Mouse (Mus musculus) kidney, embryonic 15.5 days (tissue): ENCODE results near the gene Lmcd1. TPM values are rescaled to one million over a fixed set of nuclear protein-coding genes. Genes with fewer than 3 reads are reported as not detected.

Experiments
- ATAC-seq: fragments of 200-750 bp; cut with Nextera tagmentation; replicated peaks from 2 replicates; pipeline ENCODE4 v1.8.0; 2017; ENCODE audit warnings: moderate TSS enrichment; ENCODE audit not compliant: low FRiP score
- H3K27ac ChIP-seq: fragments of 300-500 bp; sonication (generic); 2 replicates; pipeline ENCODE4 v1.5.1; 2015; ENCODE audit warnings: mild to moderate bottlenecking, inconsistent platforms
- H3K27me3 ChIP-seq: fragments of 300-500 bp; sonication (generic); 2 replicates; pipeline ENCODE4 v1.6.1; 2015; ENCODE audit warnings: inconsistent platforms
- H3K36me3 ChIP-seq: fragments of 300-500 bp; sonication (generic); 2 replicates; pipeline ENCODE4 v1.6.1; 2015; ENCODE audit warnings: inconsistent platforms
- H3K4me1 ChIP-seq: fragments of 300-500 bp; sonication (generic); 2 replicates; pipeline ENCODE4 v1.6.1; 2015; ENCODE audit warnings: inconsistent platforms
- H3K4me2 ChIP-seq: fragments of 300-500 bp; sonication (generic); 2 replicates; pipeline ENCODE4 v1.6.1; 2015; ENCODE audit warnings: moderate library complexity, mild to moderate bottlenecking, inconsistent platforms
- H3K4me3 ChIP-seq: fragments of 300-500 bp; sonication (generic); replicated peaks from 2 replicates; pipeline ENCODE4 v1.5.1; 2015; ENCODE audit warnings: mild to moderate bottlenecking, inconsistent platforms
- H3K9ac ChIP-seq: fragments of 300-500 bp; sonication (generic); 2 replicates; pipeline ENCODE4 v1.6.1; 2015; ENCODE audit warnings: mild to moderate bottlenecking, inconsistent platforms
- H3K9me3 ChIP-seq: fragments of 300-500 bp; sonication (generic); replicated peaks from 2 replicates; pipeline ENCODE4 v1.6.1; 2016; ENCODE audit warnings: inconsistent platforms
- WGBS: fragments of 180-500 bp; shearing (Covaris S2); methylation state at CpG from one replicate; pipeline ENCODE4 v1.1.7; 2015; ENCODE audit warnings: mixed read lengths; 5-methylcytosine and 5-hydroxymethylcytosine counted together
- polyA plus RNA-seq: library from polyadenylated mRNA; unstranded; fragments of >200 nt; fragmentation: Nextera tagmentation; extraction: Ambion mirVana; gene quantifications from 2 replicates; pipeline ENCODE4 v1.2.1, GENCODE M21; 2015

Lmcd1 gene
- polyA plus RNA-seq, 1 experiment from 2014 or later, result 23.3 TPM

DNA sequence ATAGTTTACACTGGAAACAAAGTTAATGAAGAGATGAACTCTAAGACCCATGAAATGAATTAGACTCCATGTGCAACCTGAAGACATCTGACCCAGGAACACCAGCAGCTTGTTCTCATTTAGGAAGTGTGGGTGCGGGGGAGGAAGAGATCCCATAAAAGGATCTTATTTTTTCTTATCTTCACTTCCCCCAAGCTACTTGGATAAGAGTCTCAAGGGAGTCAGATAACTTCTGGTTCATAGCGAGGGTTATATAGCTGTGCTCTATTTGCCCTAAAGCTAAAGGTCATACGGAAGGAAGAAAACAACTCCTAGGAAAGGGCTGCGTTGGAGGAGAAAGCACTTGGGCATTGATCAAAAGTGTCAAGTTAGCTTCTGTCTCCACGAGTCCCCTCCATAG, 19.8 kb downstream of the Lmcd1 start:
- peak; percentile 46 for ATAC-seq
- 6% methylated on average over 5 of the region's 5 CpGs for WGBS
- Histone ChIP-seq H3K4me1 (peaks cover 17% of the 10 kb centered on the region), H3K27me3 (no peaks in the 10 kb centered on the region), H3K9me3 (no peaks in the 10 kb centered on the region), H3K4me3 (no peak overlapping the region), H3K4me2 (no peak overlapping the region), H3K36me3 (no peaks in the 10 kb centered on the region), H3K27ac (peak overlapping the region; percentile 45; the same call in 1 of the 2 replicates), H3K9ac (no peak overlapping the region)

DNA sequence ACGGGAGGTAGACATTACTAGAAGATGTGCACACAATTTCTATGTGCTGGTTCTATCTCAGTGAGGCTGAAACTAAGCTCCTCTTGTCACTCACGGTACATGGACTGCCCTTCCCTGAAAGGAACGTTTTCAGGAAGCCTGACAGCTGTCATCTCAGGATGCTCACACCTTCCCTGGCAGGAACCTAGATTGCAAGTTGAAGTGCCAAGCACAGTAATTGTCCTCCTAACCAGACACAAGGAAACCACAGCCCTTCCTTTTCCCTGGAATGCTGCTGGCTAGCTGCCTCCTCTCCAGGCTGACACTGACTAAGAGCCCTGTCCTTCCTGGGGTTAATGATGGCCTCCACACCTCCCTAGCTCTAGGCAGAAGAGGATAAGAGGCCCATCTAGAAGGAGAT, 21.7 kb downstream of the Lmcd1 start:
- Histone ChIP-seq H3K9ac (no peak overlapping the region), H3K4me2 (no peak overlapping the region), H3K27me3 (no peaks in the 10 kb centered on the region), H3K27ac (no peak overlapping the region; the same call in 1 of the 2 replicates), H3K4me3 (no peak overlapping the region), H3K36me3 (no peaks in the 10 kb centered on the region), H3K9me3 (no peaks in the 10 kb centered on the region), H3K4me1 (peaks cover 17% of the 10 kb centered on the region)
- 72% methylated on average over 3 of the region's 3 CpGs for WGBS
- no peak for ATAC-seq

DNA sequence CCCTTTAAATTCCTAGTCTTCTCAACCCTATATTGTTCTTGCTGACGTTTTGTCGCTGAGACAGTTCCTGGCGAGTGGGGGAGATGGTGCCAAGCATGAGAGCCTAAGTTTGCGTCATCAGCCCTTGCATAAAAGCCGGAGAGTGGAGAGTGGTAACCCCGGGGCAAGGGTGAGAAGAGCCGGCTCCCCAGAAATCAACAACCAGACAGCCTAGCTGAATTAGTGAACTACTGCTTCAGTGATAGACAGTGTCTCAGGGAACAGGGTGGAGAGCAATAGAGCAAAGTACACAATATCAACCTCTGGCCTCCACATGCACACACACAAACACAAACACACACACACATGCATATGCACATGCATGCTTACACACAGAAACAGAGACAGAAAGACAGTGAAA, 26.6 kb downstream of the Lmcd1 start:
- H3K4me3 ChIP-seq, result no peak overlapping the region

DNA sequence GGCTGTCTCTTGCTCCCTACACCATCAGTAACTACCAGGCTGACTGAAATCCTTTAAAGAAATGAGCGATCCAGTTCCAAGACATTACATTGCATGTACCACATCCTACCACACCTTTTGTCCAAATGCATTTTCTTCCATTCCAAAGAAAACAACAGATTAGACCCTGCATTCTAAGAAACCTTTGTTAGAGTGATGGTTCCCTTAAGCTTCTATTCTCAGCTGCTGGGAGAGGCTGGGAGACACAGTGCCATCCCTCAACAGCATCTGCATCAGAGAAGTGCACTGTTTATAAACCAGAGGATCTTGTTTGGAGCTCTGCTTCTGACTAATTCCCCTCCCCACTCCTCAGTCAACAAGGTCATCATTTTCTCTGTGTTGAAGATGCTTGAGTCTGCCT, 27.1 kb downstream of the Lmcd1 start:
- H3K4me3 ChIP-seq, result no peak overlapping the region
- no peaks in the 10 kb centered on the region for H3K27me3 ChIP-seq
- WGBS, result 92% methylated on average over 1 of the region's 1 CpGs
- H3K4me1 ChIP-seq, result peaks cover 12% of the 10 kb centered on the region
- no peaks in the 10 kb centered on the region for H3K36me3 ChIP-seq
- no peaks in the 10 kb centered on the region for H3K9me3 ChIP-seq
- H3K27ac ChIP-seq, result no peak overlapping the region
- ATAC-seq, result no peak
- no peak overlapping the region for H3K9ac ChIP-seq
- H3K4me2 ChIP-seq, result no peak overlapping the region

More for the DNA sequence above, 26.6 kb downstream of the Lmcd1 start:
- Histone ChIP-seq H3K9me3 (no peaks in the 10 kb centered on the region), H3K27ac (no peak overlapping the region), H3K9ac (no peak overlapping the region), H3K36me3 (no peaks in the 10 kb centered on the region), H3K4me1 (peaks cover 10% of the 10 kb centered on the region), H3K4me2 (no peak overlapping the region), H3K27me3 (no peaks in the 10 kb centered on the region)
- ATAC-seq, result no peak
- 77% methylated on average over 7 of the region's 7 CpGs for WGBS

DNA sequence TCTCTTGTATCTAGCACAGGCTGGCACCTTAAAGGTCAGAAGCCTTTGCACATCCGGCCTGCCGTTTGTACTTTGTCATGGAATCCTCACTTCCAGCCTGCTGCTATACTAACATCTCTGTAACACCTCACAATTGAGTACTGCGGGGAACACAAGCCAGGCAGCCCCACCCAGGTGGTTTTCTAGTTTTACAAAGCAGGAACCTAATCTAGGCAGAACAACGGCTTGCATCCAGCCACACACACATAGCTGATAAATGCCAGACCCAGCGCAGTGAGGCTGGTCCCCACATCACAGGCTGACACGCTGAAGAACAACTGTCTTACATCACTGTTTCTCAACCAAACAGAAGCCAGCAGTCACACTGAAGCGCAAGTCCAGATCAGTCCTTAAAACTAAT, 28.7 kb downstream of the Lmcd1 start:
- no peak overlapping the region for H3K4me2 ChIP-seq
- no peak for ATAC-seq
- no peaks in the 10 kb centered on the region for H3K27me3 ChIP-seq
- 49% methylated on average over 7 of the region's 7 CpGs for WGBS
- no peak overlapping the region for H3K9ac ChIP-seq
- peaks cover 12% of the 10 kb centered on the region for H3K4me1 ChIP-seq
- no peaks in the 10 kb centered on the region for H3K36me3 ChIP-seq
- no peak overlapping the region for H3K4me3 ChIP-seq
- H3K27ac ChIP-seq, result no peak overlapping the region
- H3K9me3 ChIP-seq, result no peaks in the 10 kb centered on the region

DNA sequence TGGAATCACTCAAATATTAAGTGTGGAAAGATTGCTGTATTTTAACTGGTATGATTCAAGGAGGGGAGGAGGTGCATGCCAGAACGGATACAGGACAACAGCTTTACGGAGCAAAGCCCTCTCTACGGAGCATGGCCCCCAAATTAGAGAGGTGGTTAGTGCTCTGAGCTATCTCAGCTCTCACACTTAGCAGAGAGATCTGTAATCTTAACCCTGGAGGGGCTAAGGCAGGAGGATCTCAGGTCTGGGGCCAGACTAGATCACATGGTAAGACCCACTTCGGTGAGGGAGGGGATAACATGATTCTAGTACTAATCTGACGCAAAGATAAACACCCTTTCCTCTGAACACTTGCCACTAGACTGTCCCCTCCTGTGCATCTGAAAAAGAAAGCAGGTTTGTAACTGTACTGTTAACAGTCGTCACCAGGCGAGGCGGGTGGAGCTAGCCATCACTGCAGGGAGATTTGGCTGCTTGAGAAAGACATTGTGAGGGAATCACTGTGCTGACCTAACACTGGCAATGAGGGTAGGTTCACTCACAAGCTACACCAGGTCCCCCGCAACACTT, 29.3 kb downstream of the Lmcd1 start:
- 83% methylated on average over 9 of the region's 9 CpGs for WGBS
- Histone ChIP-seq H3K27me3 (no peaks in the 10 kb centered on the region), H3K9ac (no peak overlapping the region), H3K27ac (no peak overlapping the region), H3K9me3 (no peaks in the 10 kb centered on the region), H3K4me1 (peaks cover 12% of the 10 kb centered on the region), H3K4me3 (no peak overlapping the region), H3K36me3 (no peaks in the 10 kb centered on the region), H3K4me2 (no peak overlapping the region)
- ATAC-seq, result no peak

DNA sequence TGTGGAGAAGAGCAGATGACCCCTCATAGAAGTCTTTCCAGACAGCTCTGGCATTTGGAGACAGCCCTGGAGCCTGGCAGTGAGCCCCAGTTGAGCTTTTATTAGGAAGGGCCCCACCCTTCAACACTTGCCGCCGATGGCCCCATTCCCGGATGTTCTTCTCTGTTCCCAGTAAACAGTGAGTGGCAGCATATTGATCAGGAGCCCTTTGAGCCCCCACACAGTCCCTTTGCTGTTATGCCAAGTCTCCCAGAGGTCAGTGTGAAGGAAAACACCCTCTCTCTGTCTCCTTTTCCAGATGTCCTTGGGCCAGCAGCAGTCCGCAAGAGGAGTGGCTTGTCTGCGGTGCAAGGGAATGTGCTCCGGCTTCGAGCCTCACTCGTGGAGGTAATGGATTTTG, 31.2 kb downstream of the Lmcd1 start:
- no peaks in the 10 kb centered on the region for H3K36me3 ChIP-seq
- WGBS, result 42% methylated on average over 8 of the region's 8 CpGs
- no peaks in the 10 kb centered on the region for H3K9me3 ChIP-seq
- no peaks in the 10 kb centered on the region for H3K27me3 ChIP-seq
- no peak overlapping the region for H3K4me2 ChIP-seq
- no peak overlapping the region for H3K27ac ChIP-seq
- H3K9ac ChIP-seq, result no peak overlapping the region
- peaks cover 24% of the 10 kb centered on the region for H3K4me1 ChIP-seq
- ATAC-seq, result no peak
- H3K4me3 ChIP-seq, result no peak overlapping the region

DNA sequence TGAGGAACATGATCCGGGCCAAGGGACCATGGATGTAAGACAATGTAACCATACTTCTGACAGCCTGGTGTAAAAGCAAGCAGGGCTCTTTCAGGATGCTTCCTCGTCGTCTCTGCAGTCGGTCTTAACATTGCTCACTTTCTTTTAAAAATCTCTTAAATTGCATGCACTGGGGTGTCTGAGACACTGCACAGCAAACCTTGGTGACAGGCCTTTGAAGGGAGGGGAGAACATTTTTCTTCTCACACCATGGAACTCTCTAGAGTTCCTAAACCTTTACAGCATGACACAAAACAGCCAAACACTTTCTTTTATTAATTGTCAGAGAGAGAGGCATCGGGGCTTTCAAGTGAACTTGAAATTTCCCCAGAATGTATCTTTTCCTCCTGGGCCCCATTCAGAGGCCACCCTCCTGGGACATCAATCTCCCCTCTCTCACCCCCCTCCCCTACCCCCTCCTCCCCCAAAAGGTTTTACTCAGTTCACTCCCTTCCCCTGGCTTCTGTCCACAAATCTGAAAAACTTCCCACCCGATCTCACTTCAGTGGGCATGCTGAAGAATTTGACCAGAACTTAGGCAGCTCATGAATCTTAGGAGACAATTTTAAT, 35.9 kb downstream of the Lmcd1 start:
- H3K27ac ChIP-seq, result peak overlapping the region; percentile 37
- 38% methylated on average over 6 of the region's 6 CpGs for WGBS
- peak; percentile 31 for ATAC-seq

DNA sequence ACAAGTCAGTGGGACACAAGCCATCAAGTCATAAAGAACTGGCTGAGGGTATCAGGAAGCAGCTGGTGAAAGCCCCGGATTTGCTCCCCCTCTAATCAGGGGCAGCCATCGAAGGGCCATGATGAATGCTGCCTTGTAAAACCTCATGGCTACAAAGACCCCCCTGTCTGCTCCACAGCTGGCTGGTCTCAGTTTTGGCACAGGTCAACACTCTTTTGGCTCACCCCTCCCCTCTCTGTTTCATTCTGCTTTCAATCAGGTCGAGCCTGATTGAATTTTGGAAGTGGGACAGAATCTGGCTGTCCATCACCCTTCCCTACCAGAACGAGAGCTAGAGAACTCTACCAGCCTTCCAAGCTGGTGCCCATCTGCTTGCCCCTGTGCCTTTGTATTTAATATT, 37.8 kb downstream of the Lmcd1 start:
- Histone ChIP-seq H3K4me2 (no peak overlapping the region), H3K9ac (no peak overlapping the region), H3K36me3 (peaks cover 13% of the 10 kb centered on the region; the same call in 1 of the 2 replicates), H3K4me3 (no peak overlapping the region), H3K27me3 (no peaks in the 10 kb centered on the region), H3K4me1 (peaks cover 23% of the 10 kb centered on the region), H3K9me3 (no peaks in the 10 kb centered on the region), H3K27ac (no peak overlapping the region)
- WGBS, result 12% methylated on average over 4 of the region's 4 CpGs
- 0 out of 2 replicates have a peak, but pooled peaks have one; percentile 26 for ATAC-seq

More for the DNA sequence above, 35.9 kb downstream of the Lmcd1 start:
- no peak overlapping the region for H3K9ac ChIP-seq
- H3K36me3 ChIP-seq, result 0 out of 2 replicates have a peak, but pooled peaks cover 3% of the 10 kb centered on the region
- peaks cover 30% of the 10 kb centered on the region for H3K4me1 ChIP-seq
- no peaks in the 10 kb centered on the region for H3K27me3 ChIP-seq
- H3K4me2 ChIP-seq, result no peak overlapping the region
- H3K4me3 ChIP-seq, result no peak overlapping the region
- no peaks in the 10 kb centered on the region for H3K9me3 ChIP-seq

DNA sequence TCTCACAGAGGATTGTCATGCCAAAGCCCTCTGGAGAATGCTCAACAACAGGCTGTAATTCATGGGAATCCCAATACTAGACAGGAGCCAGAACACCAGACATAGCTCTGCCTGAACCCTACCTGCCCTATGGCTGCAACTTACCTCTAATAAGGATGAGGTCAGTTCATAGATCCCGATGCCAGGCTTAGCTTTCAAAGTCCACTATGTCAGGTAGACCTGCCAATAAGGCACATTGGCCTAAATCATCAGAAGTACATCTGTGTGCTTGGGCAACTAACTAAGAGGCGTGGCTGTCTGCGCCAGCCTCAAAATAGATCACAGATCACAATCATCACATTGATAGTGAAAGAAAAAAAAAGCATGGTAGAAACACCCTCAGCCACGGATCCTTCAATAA, 45.9 kb downstream of the Lmcd1 start:
- 92% methylated on average over 4 of the region's 4 CpGs for whole genome bisulfite sequencing

DNA sequence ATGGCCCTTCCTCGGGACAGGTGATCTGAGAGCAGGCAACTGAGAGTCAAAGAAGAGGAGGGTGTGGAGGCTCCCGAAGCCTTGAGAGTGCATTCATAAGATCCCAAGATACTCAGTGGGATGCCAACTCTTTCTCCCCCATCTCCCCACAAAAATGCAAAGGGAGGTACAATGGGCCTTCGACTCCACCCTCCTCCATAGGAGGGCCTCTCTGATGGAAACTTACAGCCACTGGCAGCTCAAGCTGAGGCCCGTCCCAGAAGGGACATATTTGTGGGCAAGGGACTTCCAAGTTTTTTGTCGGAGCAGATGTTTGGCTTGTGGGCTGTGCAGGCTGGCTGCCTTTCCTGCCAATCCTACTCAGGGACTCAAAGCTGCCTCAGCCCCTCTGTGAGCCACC, 47.1 kb downstream of the Lmcd1 start:
- WGBS, result 57% methylated on average over 5 of the region's 5 CpGs
- H3K4me2 ChIP-seq, result no peak overlapping the region

More for the DNA sequence above, 45.9 kb downstream of the Lmcd1 start:
- no peak overlapping the region for H3K4me2 ChIP-seq
- H3K27me3 ChIP-seq, result no peaks in the 10 kb centered on the region
- H3K9ac ChIP-seq, result no peak overlapping the region
- no peak overlapping the region for H3K27ac ChIP-seq
- peaks cover 11% of the 10 kb centered on the region; the same call in 1 of the 2 replicates for H3K36me3 ChIP-seq
- no peak overlapping the region for H3K4me3 ChIP-seq
- no peaks in the 10 kb centered on the region for H3K9me3 ChIP-seq
- ATAC-seq, result no peak
- H3K4me1 ChIP-seq, result no peaks in the 10 kb centered on the region

DNA sequence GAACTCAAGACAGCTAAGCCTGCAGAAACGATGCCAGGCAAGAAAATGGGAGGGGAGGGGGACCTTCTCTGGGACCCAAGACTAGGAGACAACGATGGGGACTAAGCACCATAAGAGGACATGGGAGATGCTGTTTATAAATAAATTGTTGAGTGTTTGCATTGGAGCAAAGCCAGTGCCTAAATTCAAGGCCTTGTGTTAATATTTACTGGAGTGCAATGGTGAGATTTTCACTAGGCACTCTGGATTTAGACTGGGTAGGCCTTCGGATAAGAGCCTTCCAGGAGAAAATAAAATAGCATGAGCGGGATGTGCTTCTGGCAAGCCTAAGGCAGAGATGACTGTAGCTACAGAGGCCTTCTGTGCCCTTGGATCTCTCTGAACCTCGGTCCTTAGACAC, 49.4 kb downstream of the Lmcd1 start:
- 78% methylated on average over 5 of the region's 5 CpGs for WGBS
- no peaks in the 10 kb centered on the region for H3K36me3 ChIP-seq
- no peak overlapping the region for H3K27ac ChIP-seq
- no peak overlapping the region for H3K4me2 ChIP-seq
- ATAC-seq, result no peak
- H3K9me3 ChIP-seq, result no peaks in the 10 kb centered on the region
- no peak overlapping the region for H3K4me3 ChIP-seq
- H3K4me1 ChIP-seq, result peaks cover 3% of the 10 kb centered on the region; the same call in 1 of the 2 replicates
- no peaks in the 10 kb centered on the region for H3K27me3 ChIP-seq
- H3K9ac ChIP-seq, result no peak overlapping the region

More for the DNA sequence above, 47.1 kb downstream of the Lmcd1 start:
- H3K36me3 ChIP-seq, result peaks cover 7% of the 10 kb centered on the region; the same call in 1 of the 2 replicates
- no peak for ATAC-seq
- no peaks in the 10 kb centered on the region for H3K9me3 ChIP-seq
- no peak overlapping the region for H3K9ac ChIP-seq
- H3K4me1 ChIP-seq, result no peaks in the 10 kb centered on the region
- no peaks in the 10 kb centered on the region for H3K27me3 ChIP-seq
- H3K27ac ChIP-seq, result no peak overlapping the region
- no peak overlapping the region for H3K4me3 ChIP-seq
